Mouse (Mus musculus) heart, adult 2 months (tissue): ENCODE results near the gene Ttc4.

Experiments used
- CTCF ChIP-seq: fragments of 200-600 bp; IDR thresholded peaks from 2 replicates; pipeline ENCODE4 v1.8.1; 2022; ENCODE audit warnings: antibody characterized with exemption, mild to moderate bottlenecking, moderate library complexity
- EP300 ChIP-seq: fragments of 200-500 bp; IDR thresholded peaks from 2 replicates; pipeline ENCODE4 v1.6.1; 2011; ENCODE audit warnings: low read depth, low read length, control low read depth; ENCODE audit not compliant: insufficient read depth

DNA sequence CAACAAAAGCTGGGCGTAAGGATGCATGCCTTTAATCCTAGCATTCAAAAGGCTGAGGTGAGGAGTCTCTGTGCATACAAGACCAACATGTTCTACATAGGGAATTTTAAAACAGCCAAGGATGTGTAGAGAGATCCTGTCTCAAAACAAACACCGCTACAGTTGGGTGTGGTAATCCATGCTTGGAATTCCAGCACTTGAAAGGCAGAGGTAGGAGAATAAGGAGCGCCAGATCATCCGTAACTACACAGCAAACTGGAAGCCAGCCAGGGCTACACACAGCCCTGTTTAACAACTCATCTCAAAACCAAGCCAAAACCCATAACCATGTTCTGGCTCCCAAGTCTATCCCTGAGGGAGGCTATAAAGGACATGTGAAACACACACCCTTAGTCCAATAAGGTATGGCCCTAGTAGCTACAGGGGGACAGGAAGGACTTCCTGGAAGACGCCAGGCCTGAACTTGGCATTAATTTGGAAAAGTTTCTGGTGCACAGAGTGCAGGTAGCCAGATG lies 14.7 kb downstream of the Ttc4 start:
- TF ChIP-seq CTCF, result no peak
- no peak for TF ChIP-seq EP300
